Mouse (Mus musculus): ENCODE results near the gene Rasgef1c.

Gene Rasgef1c

DNA sequence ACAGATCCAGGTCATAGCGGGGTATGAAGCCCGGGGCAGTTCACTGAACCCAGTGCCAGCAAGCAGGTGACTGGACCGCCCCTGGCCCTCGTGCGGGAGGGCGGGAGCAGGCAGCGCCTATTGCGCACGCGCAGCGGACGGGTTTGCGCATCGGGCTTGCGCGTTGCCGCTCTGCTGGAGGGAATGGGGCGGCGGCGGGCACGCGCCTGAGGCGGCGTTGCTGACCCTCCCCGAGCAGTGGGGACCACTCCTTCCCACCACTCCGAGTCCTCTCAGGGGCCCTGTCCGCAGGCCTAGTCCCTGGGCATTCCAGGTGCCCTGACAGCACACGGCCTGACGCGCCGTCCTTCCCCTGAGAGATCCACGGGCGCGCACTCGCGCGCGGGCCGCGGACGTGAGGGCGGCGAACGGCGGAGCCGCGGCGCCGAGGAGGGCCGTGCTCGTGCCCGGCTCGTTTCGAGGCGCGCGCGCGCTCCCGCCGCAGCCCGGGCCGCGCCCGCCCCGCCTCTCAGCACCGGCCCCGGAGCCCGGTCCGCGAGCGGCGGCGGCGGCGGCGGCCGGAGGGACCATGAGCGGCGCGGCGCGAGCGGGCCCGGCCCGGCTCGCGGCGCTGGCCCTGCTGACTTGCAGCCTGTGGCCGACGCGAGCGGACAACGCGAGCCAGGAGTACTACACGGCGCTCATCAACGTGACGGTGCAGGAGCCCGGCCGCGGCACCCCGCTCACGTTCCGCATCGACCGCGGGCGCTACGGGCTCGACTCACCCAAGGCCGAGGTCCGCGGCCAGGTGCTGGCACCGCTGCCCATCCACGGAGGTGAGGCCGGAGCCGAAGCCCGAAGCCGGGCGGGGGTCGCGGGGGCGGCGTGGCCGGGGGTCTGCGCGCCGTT lies 123.4 kb downstream of the Rasgef1c start, which contains the start of gene Rnf130:
Gene Rnf130 (plus strand): TSS at position 514 of the 888 bp plus-strand sequence.
- peak; percentile 68 for DNase-seq (ENCODE audit: low read depth)

DNA sequence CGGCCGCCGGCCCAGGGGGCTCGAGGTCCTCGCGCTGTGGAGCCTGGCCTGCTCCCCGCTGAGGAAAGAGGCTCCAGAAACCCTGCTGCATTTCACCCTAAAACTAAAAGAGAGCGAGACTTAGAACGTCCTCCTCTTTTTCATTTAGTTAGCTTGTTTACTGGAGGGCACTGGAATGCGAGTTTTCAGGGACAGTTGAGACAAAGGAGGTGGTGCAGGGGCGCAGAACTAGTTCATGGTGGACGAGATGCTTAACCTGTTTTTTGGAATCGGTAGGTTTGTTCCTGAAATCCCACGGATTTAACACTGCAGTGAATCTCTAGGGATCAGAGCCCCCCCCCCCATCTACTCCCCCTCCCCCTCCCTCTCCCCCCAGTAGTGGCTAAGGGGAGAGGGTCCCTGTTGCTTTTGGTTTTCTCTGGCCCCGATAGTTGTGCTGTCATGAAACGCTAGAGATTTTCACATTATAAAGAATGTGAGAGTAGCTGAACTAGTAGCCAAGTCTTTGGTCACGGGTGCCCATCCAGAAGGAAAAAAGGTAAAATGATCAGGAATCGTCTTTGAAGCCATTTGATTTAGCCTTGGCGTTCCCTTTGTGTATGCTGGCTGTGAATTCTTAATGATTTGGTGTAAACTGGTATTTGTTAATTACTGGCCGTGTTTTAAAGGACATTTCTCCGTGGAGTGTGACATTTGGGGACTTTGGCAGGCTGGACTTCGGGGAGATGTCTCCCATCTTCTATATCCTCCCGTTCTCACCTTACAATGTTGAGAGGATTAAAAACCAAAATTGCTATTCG lies 124.3 kb downstream of the Rasgef1c start:
- DNase-seq (ENCODE audit: low read depth): no peak

DNA sequence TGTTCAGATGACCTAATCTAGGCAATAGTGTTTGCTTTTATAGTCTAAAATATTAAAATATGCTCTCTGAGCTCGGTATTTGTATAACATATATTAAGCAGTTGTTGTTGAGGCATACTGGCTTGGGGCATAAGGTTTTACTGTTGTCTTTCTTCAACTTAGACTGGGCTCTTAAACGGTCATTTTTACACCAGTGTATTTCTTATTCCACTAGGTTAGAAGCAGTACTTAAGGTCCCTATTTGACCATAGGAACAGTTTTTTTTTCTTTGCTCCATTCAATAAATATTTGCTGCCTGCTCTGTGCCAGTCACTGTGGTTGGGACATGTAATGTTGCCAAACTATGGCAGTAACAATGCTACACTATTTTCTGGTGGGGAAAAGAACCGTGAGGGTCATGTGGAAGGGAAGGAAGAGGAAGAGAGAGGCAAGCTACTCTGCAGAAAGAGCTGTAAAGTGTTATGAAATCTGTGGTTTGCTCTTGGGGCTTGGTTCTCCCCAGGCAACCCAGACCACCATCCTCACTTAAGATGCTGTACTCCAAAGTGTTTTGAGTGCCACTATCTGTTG lies 125.0 kb downstream of the Rasgef1c start:
- DNase-seq (ENCODE audit: low read depth): no peak

DNA sequence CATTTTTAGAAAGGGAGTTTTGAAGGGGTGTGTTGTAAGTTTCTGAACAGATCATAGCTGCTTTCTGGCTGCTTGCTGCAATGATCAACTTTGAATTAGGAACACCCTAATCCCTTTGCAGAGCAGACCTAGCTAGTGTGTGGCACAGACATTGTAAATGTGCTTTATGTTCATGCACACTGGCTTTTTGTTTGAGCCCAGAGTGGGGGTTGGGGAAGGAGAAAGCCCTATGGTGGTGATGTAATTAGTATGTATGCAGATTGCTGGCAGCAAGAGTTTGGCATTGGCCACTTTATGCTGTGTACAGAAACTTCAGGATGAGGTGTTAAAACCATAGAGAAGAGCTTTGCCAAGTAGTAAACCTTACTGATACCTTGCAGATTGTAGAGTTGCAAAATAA lies 126.8 kb downstream of the Rasgef1c start:
- no peak for DNase-seq (ENCODE audit: low read depth)

Data from fibroblast of lung, adult 2 months (primary cell).